Mouse (Mus musculus): ENCODE measurements at regions not wholly inside any gene's neighbourhood (a gene's known extent, or its start where the extent isn't known, plus 50 kb on each side); places are given as distances from the start of the nearest gene placed in this dataset.

DNA sequence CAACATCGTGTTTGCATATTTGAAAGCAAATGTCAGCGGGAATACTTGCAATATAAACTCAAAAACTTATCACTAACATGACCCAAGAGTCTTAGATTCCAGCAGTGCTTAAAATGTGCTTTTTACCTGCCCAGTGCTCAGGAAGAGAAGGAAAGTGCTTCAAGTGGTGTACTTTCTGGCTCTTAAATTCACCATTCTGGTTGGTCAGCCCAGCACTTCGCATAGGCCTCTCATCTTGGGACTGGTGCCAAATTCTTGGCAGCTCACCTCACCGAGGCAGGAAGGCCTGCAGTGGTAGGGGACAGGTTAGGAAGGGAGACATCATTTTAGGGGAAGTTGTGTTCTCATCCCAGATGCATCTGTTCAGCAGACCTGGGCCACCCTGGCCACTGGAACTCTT is 1913.3 kb upstream of the Lrrc6 start:
- DNase-seq (ENCODE audit: low spot score): no peak
- Histone ChIP-seq H3K4me1 (no peaks in the 10 kb centered on the region), H3K27ac (no peak overlapping the region), H3K9me3 (replicated peaks) (no peaks in the 10 kb centered on the region), H3K36me3 (no peaks in the 10 kb centered on the region), H3K4me3 (no peak overlapping the region), H3K27me3 (ENCODE audit: low read depth, poor library complexity, severe bottlenecking) (no peaks in the 10 kb centered on the region)
- 70% methylated on average over 4 of the region's 4 CpGs for WGBS

DNA sequence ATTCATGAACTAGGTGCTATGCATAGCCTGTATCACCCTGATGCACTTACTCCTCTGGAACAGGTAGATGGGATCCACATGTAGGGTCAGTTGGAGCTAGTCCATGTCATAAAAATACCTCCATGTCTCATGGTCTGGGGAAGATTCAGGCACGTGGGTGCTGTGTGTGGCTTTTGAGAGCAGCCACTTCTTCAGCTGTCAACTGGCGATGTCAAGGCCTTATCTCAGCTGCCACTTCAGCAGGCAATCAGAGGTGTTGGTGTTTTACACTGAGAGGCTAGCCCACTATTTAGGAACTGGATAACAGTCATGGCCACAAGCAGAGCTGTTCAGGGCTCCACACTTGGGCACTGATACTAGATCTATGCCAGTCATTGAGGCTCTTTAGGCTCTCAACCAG is 1912.0 kb upstream of the Lrrc6 start:
- Histone ChIP-seq H3K27ac (no peak overlapping the region), H3K9me3 (replicated peaks) (no peaks in the 10 kb centered on the region), H3K4me1 (no peaks in the 10 kb centered on the region), H3K36me3 (no peaks in the 10 kb centered on the region), H3K4me3 (no peak overlapping the region), H3K27me3 (ENCODE audit: low read depth, poor library complexity, severe bottlenecking) (no peaks in the 10 kb centered on the region)
- WGBS: 88% methylated on average over 2 of the region's 2 CpGs
- no peak for DNase-seq (ENCODE audit: low spot score)

DNA sequence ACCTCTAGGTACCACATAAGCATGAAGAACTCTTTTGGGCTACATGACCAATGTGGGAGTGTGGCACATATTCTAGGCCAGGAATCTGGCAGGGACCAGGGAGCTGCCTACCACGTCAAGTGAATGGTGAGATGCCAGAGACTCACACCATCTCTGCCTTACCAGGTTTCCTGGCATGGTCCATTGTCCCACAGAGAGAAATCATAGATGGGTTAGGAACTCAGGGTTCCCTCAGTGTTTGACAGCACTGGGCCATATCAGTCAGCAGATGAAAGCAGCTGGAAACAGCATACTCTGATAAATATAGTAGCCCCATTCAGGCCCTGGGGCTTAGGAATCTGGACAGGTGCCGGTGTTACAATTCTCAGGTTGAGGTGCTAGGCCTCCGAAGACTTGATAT is 1911.4 kb upstream of the Lrrc6 start:
- H3K4me1 ChIP-seq: no peaks in the 10 kb centered on the region
- 91% methylated on average over 3 of the region's 3 CpGs for WGBS
- H3K27me3 ChIP-seq (ENCODE audit: low read depth, poor library complexity, severe bottlenecking): no peaks in the 10 kb centered on the region
- H3K36me3 ChIP-seq: no peaks in the 10 kb centered on the region
- no peak for DNase-seq (ENCODE audit: low spot score)
- H3K27ac ChIP-seq: no peak overlapping the region
- H3K9me3 ChIP-seq (replicated peaks): no peaks in the 10 kb centered on the region
- H3K4me3 ChIP-seq: no peak overlapping the region

DNA sequence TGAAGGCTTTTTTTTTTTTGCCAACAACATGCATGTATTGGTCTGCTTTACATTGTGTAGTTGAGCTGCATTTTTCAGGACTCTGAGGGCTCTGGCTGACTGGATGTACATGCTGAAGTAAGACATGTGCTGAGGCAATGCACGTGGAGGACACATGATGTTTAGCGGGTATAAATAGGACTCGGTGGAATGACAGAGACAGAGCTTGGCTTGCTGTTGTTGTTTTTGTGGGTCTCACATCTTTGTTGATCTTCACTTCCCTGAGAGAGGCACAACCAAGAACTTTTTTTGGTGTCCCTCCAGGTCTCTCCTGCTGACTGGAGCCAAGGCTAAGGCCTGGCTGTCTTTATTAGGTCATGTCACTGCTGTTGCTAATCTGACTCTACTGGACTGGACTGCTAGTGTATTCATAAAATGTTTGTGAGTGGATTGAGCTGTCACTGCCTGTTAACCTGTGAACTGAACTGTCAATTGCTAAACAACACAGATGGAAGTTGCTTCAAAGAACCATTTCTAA is 1902.9 kb upstream of the Lrrc6 start:
- H3K4me3 ChIP-seq: no peak overlapping the region
- 93% methylated on average over 3 of the region's 3 CpGs for WGBS
- H3K27ac ChIP-seq: no peak overlapping the region
- no peaks in the 10 kb centered on the region for H3K9me3 ChIP-seq (replicated peaks)
- H3K4me1 ChIP-seq: no peaks in the 10 kb centered on the region
- no peaks in the 10 kb centered on the region for H3K36me3 ChIP-seq
- DNase-seq (ENCODE audit: low spot score): no peak
- H3K27me3 ChIP-seq (ENCODE audit: low read depth, poor library complexity, severe bottlenecking): no peaks in the 10 kb centered on the region

DNA sequence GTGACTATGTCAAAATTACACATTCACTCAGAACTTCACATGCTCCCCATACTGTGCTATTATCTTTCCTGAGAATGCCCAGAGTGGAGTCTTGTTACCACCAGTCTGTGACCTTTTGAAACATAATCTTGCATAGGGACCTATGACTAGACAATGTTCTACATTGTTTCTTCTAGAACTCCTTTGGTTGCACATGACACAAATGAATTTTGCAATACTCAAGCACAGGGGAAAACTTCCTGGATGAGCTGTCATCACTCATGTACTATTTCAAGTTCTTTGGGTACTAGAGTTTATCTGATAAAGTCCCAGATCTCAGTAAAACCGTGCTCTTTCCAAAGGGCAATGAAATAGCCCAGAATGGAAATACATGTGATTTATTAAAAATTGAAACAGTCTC is 1901.0 kb upstream of the Lrrc6 start:
- Histone ChIP-seq H3K9me3 (replicated peaks) (no peaks in the 10 kb centered on the region), H3K4me3 (no peak overlapping the region), H3K27ac (no peak overlapping the region), H3K4me1 (no peaks in the 10 kb centered on the region), H3K36me3 (no peaks in the 10 kb centered on the region), H3K27me3 (ENCODE audit: low read depth, poor library complexity, severe bottlenecking) (no peaks in the 10 kb centered on the region)
- no peak for DNase-seq (ENCODE audit: low spot score)
- WGBS: 72% methylated on average over 1 of the region's 1 CpGs

DNA sequence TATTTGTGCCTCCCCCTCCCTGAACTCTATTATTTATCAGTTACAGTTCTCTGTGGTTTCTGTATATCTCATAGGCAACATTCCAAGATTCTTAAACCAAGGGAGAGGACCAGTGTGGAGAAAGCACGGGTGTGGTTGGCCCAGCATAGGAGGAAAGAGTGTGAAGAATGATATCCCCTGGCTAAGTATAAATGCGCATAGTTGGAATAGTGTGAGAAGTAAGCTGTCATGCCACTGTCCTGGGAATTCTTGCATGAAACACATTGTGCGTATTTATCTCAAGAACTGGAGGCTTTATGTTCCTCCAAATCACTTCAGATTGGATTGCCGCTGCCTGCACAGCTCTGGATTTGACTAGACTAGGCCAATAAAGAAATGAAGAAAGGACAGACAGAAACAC is 1900.3 kb upstream of the Lrrc6 start:
- WGBS: 94% methylated on average over 4 of the region's 4 CpGs
- H3K4me3 ChIP-seq: no peak overlapping the region
- no peaks in the 10 kb centered on the region for H3K27me3 ChIP-seq (ENCODE audit: low read depth, poor library complexity, severe bottlenecking)
- H3K9me3 ChIP-seq (replicated peaks): no peaks in the 10 kb centered on the region
- no peaks in the 10 kb centered on the region for H3K36me3 ChIP-seq
- DNase-seq (ENCODE audit: low spot score): no peak
- H3K4me1 ChIP-seq: no peaks in the 10 kb centered on the region
- no peak overlapping the region for H3K27ac ChIP-seq

DNA sequence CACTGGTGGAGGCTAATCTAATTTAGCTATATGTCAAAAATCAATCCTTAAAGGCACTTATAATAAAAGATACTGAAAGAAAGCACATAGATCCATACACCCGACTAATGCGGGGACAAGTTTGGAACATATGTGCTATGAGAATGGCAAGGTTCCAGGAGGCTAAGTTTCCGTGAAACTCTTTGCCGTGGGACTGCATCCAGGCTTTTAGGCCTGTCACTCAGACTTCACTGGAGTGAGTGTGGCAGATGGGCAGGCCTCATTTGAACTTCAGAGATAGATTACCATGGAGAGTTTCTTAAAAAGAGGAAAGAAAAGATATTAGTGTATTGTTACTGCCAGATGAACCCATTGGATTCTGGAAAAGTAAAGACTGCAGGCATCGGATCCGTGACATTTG is 1895.9 kb upstream of the Lrrc6 start:
- no peaks in the 10 kb centered on the region for H3K36me3 ChIP-seq
- no peak for DNase-seq (ENCODE audit: low spot score)
- no peak overlapping the region for H3K27ac ChIP-seq
- 95% methylated on average over 6 of the region's 6 CpGs for WGBS
- H3K9me3 ChIP-seq (replicated peaks): no peaks in the 10 kb centered on the region
- no peaks in the 10 kb centered on the region for H3K27me3 ChIP-seq (ENCODE audit: low read depth, poor library complexity, severe bottlenecking)
- H3K4me3 ChIP-seq: no peak overlapping the region
- H3K4me1 ChIP-seq: no peaks in the 10 kb centered on the region

DNA sequence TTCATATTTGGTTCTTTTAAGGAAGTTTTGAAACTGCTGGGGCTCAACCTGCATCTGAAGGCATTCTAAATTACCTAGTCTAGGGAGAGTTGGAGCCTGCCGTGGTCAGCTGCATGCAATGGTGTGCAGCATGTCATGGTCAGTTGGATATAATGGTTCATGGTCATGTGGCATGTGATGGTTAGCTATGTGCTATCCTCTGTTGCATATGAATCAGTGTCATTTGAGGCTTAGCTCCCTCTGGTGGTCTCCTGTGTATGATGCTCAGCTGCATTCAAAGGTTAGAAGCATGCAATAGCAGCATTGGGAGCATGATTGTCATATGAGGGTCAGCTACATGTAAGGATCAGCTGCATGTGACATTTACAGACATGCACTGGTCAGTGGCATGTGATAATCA is 1894.0 kb upstream of the Lrrc6 start:
- no peak overlapping the region for H3K4me3 ChIP-seq
- no peaks in the 10 kb centered on the region for H3K27me3 ChIP-seq (ENCODE audit: low read depth, poor library complexity, severe bottlenecking)
- DNase-seq (ENCODE audit: low spot score): no peak
- no peaks in the 10 kb centered on the region for H3K9me3 ChIP-seq (replicated peaks)
- H3K4me1 ChIP-seq: no peaks in the 10 kb centered on the region
- no peaks in the 10 kb centered on the region for H3K36me3 ChIP-seq
- H3K27ac ChIP-seq: no peak overlapping the region
- whole genome bisulfite sequencing: 94% methylated on average over 1 of the region's 1 CpGs

DNA sequence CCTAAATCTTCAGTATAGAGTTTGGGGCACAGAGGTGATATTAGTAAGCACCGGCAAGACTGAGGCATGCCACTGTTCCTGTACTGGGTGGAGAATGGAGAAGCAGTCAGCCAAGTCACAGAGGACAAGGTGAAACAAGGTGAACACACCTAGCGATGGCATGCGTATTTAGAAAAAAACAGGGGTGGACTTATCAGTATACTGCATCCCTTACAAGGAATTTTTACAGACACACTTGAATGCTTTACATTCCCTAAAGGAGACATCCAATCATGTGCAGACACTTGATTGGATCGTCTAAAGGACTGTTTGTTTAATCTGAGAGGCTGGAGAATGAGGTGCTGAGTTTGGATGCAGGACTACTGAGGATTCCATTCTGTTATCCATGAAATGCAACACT is 1893.4 kb upstream of the Lrrc6 start:
- no peak for DNase-seq (ENCODE audit: low spot score)
- Histone ChIP-seq H3K36me3 (no peaks in the 10 kb centered on the region), H3K27me3 (ENCODE audit: low read depth, poor library complexity, severe bottlenecking) (no peaks in the 10 kb centered on the region), H3K27ac (no peak overlapping the region), H3K9me3 (replicated peaks) (no peaks in the 10 kb centered on the region), H3K4me3 (no peak overlapping the region), H3K4me1 (no peaks in the 10 kb centered on the region)
- WGBS: 87% methylated on average over 4 of the region's 4 CpGs

DNA sequence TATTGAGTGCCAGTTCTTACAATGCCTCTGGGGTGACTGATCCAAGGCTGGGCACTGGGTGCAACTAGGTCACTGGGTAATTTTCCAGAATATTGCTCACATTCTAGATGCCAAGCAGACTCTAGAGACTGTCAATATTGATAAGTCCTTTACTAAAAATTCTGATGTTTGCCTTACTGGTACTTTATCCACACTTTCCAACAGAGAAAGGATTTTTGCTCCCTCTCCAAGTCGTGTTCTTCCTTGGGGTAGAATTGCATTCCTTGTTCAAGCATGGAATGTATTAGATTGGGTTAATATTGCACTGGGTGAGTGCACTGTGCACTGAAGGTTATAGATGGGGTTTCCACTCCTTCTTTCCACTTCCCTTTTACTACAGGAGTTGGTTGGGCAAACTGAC is 1891.0 kb upstream of the Lrrc6 start:
- no peak overlapping the region for H3K4me3 ChIP-seq
- no peaks in the 10 kb centered on the region for H3K36me3 ChIP-seq
- H3K27me3 ChIP-seq (ENCODE audit: low read depth, poor library complexity, severe bottlenecking): no peaks in the 10 kb centered on the region
- H3K9me3 ChIP-seq (replicated peaks): no peaks in the 10 kb centered on the region
- no peak overlapping the region for H3K27ac ChIP-seq
- 56% methylated on average over 1 of the region's 1 CpGs for WGBS
- H3K4me1 ChIP-seq: no peaks in the 10 kb centered on the region
- DNase-seq (ENCODE audit: low spot score): no peak

DNA sequence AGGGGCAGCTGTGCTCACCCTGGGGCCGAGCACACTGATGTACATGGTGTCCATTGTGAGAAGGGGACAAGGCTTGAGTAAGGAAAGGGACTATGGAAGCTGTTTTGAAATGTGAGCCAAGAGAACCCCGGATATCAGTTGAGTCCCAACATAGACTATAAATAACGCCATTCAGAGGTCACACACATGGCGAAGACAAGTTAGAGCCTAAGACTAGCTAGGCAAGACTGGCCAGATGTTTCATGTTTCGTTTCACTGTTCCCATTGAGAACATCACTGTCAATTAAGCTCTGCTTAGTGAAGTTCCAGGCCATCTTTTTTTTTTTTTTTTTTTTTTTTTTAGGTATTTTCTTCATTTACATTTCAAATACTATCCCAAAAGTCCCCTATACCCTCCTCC is 1889.1 kb upstream of the Lrrc6 start:
- no peak for DNase-seq (ENCODE audit: low spot score)
- Histone ChIP-seq H3K27me3 (ENCODE audit: low read depth, poor library complexity, severe bottlenecking) (no peaks in the 10 kb centered on the region), H3K4me1 (no peaks in the 10 kb centered on the region), H3K27ac (no peak overlapping the region), H3K36me3 (no peaks in the 10 kb centered on the region), H3K9me3 (replicated peaks) (no peaks in the 10 kb centered on the region), H3K4me3 (no peak overlapping the region)
- WGBS: 84% methylated on average over 5 of the region's 5 CpGs

DNA sequence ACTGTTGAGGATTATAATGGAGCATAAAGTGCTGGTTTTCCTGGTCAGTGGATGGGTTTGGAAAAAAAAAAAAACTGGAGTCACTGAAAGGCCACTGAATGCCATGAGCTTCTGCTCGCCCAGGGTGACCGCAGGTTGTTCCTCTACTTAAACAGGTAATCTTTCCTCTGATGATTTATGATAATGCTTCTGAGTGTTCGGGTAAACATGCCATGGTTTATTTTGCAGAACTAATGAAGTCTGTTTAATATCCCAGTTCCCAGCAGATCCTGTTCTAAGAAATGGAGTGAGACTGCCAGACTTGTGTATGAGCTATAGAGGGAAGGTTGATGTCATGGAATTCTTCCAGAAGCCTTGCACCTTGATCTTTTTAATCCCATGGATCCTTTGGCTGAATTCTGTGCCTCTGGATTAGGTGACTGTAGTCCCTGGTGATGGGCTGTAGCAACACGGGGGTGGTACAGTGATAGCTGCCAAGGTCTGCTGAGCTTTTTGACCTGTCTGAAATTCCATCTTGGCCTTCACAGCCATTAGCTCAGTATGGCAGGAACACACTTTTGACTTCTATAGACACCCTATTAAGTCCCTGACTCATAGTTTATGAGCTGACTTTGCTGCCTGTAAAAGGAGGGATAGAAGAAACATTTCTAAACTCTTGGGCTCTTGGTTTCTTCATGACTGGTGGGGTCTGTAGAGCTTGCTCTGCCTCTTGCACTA is 1886.8 kb upstream of the Lrrc6 start:
- Histone ChIP-seq H3K4me3 (no peak overlapping the region), H3K27me3 (ENCODE audit: low read depth, poor library complexity, severe bottlenecking) (no peaks in the 10 kb centered on the region), H3K9me3 (replicated peaks) (no peaks in the 10 kb centered on the region), H3K27ac (no peak overlapping the region), H3K4me1 (no peaks in the 10 kb centered on the region), H3K36me3 (no peaks in the 10 kb centered on the region)
- 88% methylated on average over 4 of the region's 4 CpGs for WGBS
- DNase-seq (ENCODE audit: low spot score): no peak

DNA sequence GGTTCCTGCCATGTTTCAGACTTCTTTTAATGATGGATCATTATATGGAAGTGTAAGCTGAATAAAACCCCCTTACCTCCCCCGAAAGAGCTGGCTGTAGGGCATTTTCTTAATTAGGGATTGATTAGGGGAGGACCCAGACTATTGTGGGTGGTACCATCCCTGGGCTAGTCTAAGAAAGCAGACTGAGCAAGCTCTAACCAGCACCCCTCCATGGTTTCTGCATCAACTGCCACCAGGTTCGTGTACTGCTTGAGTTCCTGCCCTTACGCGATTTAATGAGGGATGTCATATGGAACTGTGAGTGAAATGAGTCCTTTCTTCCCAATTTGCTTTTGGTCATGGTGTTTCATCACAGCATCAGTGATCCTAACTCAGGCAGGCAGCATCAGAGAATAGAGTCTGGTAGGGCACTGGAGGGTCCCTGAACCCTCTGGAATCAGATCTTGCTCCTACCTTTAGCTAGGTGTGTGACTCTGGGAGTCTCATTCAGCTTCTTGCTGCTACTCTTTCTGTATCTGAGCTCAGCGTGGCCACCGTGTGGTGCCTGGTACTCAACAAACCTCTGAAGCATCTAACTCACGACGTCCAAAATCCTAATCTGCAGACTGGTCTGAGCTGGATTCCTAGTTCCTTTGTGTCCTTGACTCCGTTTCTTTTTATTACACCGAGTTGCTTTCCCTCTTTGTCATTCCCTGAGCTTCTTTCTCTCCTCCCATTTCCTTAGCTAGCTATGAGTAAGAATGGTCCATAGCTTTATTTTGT is 1884.0 kb upstream of the Lrrc6 start:
- Histone ChIP-seq H3K36me3 (no peaks in the 10 kb centered on the region), H3K27ac (no peak overlapping the region), H3K27me3 (ENCODE audit: low read depth, poor library complexity, severe bottlenecking) (no peaks in the 10 kb centered on the region), H3K4me1 (no peaks in the 10 kb centered on the region), H3K4me3 (no peak overlapping the region), H3K9me3 (replicated peaks) (no peaks in the 10 kb centered on the region)
- no peak for DNase-seq (ENCODE audit: low spot score)
- WGBS: 75% methylated on average over 10 of the region's 10 CpGs

Measured in limb, embryonic 10.5 days (tissue).